Mouse (Mus musculus): ENCODE measurements around the gene Elovl7. TPM values are rescaled to one million over a fixed set of nuclear protein-coding genes. Genes with fewer than 3 reads are reported as not detected.

Elovl7 gene
- total RNA-seq (2021), result 1 to 10 TPM; 9.5 to 9.6 TPM

- peak; percentile 79 to 82 for DNase-seq (ENCODE audit: low spot score in 2 of 2)
Observed at GRCm38 (mm10) chr13:108214081-108214484, at the start of gene Elovl7. Elovl7 (plus strand) TSS chr13:108214404.

GRCm38 (mm10) chr13:108164621-108165020 is 49.6 kb upstream of the Elovl7 start:
- DNase-seq (ENCODE audit: low spot score in 2 of 2), result no peak
- intact Hi-C loops (cut with DNase I), result no loop called here

More at GRCm38 (mm10) chr13:108214081-108214484, at the start of gene Elovl7:
- intact Hi-C loops (cut with DNase I), result loop anchor here (1.0 kb wide), 1 partner anchor 102 kb away; the partner anchor contains the start of gene Depdc1b

- intact Hi-C loops (cut with DNase I), result no loop called here
- no peak for DNase-seq (ENCODE audit: low spot score in 2 of 2)
Observed at GRCm38 (mm10) chr13:108170002-108170401, 44.2 kb upstream of the Elovl7 start.

- intact Hi-C loops (cut with DNase I), result no loop called here
- no peak for DNase-seq (ENCODE audit: low spot score in 2 of 2)
Observed at GRCm38 (mm10) chr13:108170511-108170910, 43.7 kb upstream of the Elovl7 start.

DNA sequence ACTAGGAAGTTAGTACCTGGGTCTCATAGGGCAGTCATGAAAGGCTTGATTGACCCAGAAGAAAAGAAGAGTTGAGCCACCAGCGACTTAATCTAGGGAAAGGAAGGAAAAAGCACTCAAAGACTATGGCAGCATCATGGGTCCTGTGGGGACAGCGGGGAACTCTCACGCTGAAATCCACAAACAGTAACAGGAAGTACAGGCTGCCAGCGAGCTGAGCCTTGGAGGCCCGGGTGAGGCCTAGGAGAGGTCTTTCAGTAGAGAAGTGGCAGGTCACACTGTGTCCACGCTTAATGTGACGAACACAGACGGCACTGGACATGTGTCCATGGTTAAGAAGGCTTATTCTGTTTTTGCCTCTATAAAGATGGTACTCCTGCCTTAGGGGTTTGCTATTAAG is 34.6 kb upstream of the Elovl7 start:
- intact Hi-C loops (cut with DNase I), result no loop called here
- DNase-seq (ENCODE audit: low spot score in 2 of 2), result no peak

GRCm38 (mm10) chr13:108180821-108181220 is 33.4 kb upstream of the Elovl7 start:
- no peak for DNase-seq (ENCODE audit: low spot score in 2 of 2)
- intact Hi-C loops (cut with DNase I), result no loop called here

GRCm38 (mm10) chr13:108184743-108185255 is 29.4 kb upstream of the Elovl7 start:
- DNase-seq (ENCODE audit: low spot score in 2 of 2), result no peak
- intact Hi-C loops (cut with DNase I), result no loop called here

- DNase-seq (ENCODE audit: low spot score in 2 of 2), result no peak
- intact Hi-C loops (cut with DNase I), result no loop called here
Observed at GRCm38 (mm10) chr13:108185530-108185929, 28.7 kb upstream of the Elovl7 start.

DNA sequence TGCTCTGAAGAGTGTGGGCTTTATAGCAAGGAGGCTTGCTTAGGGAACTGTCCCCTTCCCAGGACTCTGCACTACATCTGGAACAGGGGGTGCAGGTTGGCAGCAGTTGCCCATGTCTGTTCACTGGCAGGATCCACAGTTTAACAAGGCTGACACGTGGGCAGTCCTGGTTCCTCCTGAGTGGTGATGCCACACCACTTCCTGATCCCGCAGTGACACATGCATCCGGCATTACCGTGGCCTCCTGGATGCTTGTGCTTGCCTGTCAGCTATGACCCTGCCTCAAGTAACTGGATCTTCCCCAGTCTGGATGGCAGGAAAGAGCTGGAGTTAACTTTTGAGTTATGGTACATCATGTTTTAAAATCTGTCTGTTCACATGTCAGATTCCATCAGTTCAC is 26.2 kb upstream of the Elovl7 start:
- DNase-seq (ENCODE audit: low spot score in 2 of 2), result no peak
- intact Hi-C loops (cut with DNase I), result no loop called here

DNA sequence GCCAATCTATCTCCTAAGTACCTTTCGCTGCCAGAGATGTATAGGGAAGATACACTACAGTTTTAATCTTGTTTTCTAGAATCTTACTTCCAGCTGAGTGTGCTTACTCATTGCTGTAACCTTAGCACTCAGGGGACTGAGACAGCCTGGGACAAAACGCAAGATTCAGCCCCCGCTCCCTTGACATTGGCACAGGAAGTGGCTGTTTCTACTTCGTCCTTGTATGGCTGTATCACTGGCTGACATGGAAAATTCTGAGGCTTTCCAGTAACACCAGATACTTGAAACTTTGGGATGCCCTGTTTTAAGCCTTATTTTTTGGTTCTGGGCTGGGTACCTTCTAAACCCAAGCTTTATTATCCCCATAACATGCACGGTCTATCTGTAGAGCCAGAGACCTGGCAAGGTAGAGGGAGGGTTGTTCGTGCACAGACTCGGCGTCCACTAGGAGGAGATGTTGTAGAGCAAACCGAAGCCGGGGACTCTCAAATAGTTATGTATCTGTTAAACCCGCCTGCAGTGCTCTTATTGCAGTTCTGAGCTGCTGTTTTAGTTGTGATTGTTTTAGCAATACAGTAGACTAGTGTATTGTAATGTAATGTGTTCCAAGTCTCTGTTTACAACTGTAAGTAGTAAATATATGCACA is 23.0 kb upstream of the Elovl7 start:
- intact Hi-C loops (cut with DNase I), result loop anchor here (1.0 to 5.0 kb wide), 2 partner anchors 138 to 1021 kb away; no protein-coding TSS in a partner anchor
- DNase-seq (ENCODE audit: low spot score in 2 of 2), result peak; percentile 55 to 68

DNA sequence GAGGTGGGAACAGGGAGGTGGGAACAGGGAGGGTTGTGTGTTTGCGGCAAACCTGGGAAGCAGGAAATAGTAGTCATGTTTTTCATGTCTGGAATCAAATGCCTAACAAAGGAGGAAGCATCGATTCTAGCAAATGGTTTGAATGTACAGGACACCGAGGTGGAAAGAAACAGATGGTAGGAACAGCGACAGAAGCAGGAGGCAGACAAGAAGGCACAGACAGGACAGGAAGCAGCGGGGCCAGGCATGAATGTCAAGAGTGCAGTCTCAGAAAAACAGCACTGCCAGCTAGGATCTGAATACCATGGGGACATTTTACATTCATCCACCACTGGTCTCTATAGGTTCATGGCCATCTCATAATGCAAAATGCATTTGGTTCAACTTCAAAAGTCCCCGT is 18.7 kb upstream of the Elovl7 start:
- intact Hi-C loops (cut with DNase I), result no loop called here

GRCm38 (mm10) chr13:108204857-108205256 is 9.3 kb upstream of the Elovl7 start:
- intact Hi-C loops (cut with DNase I), result no loop called here
- DNase-seq (ENCODE audit: low spot score in 2 of 2), result no peak

More for the DNA sequence above, 18.7 kb upstream of the Elovl7 start:
- DNase-seq (ENCODE audit: low spot score in 2 of 2), result no peak

GRCm38 (mm10) chr13:108207447-108207846 is 6.8 kb upstream of the Elovl7 start:
- no peak for DNase-seq (ENCODE audit: low spot score in 2 of 2)
- intact Hi-C loops (cut with DNase I), result no loop called here

- no peak for DNase-seq (ENCODE audit: low spot score in 2 of 2)
- intact Hi-C loops (cut with DNase I), result no loop called here
Observed at GRCm38 (mm10) chr13:108208090-108208489, 6.1 kb upstream of the Elovl7 start.

GRCm38 (mm10) chr13:108210960-108211359 is 3.2 kb upstream of the Elovl7 start:
- intact Hi-C loops (cut with DNase I), result no loop called here
- no peak for DNase-seq (ENCODE audit: low spot score in 2 of 2)

DNA sequence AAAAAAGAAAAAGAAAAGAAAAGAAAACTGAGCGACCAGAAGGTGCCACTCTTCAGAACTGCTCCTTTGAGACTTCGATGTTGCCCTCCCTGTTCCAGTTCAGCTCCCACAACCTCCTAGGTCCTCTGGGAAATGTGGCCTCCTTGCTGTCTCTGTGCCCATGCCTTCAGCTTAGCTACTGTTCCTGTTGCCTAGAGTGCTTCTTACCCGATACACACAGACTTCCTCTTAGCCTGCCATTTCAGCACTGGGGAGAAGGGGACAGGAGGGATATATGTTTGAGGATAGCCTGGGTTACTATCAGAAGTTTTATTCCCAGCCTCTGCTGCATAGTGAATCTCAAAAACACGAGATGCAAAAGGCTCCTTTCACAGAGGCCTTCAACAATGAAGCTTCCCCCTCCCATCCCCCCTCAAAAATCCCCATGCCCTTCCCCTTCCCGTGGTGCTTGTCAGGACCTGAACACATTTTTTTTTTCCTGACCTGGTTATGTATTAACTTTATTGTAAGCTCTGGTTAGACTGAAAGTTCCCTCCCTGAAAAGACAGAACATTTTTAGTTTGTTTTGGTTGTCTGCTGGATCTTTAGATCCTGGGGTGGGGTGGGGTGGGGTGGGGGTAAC is 1.7 kb upstream of the Elovl7 start:
- DNase-seq (ENCODE audit: low spot score in 2 of 2), result no peak
- intact Hi-C loops (cut with DNase I), result no loop called here

GRCm38 (mm10) chr13:108214485-108215107 is 392 bp downstream of the Elovl7 start:
- DNase-seq (ENCODE audit: low spot score in 2 of 2), result peak; percentile 22 to 25

DNA sequence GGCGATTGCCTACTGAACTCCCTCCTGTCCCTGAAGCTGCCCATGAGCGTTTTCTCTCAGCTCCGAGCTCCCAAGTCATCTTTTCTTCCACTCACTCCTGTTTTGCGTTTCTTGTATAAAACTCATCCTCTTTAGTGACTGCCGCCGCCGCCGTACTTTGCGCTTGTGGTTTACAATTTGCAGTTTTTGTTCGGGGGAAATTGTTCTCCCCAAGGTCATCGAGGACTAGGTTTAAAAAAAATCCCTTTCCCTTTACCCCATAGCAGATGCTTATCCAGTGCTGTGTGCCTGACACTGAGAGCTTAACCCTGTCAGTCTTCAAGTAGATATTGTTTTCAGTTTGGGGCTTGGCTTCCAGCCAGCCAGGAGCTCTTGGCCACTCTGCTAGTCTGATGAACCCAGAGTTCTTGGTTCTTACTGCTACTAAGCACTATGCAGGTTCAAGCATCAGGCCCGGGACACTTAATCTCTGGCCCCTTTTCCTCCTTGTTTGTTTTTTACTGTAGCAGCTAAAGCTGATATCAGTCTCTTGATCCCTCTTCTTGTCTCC is 1.1 kb downstream of the Elovl7 start:
- intact Hi-C loops (cut with DNase I), result no loop called here
- DNase-seq (ENCODE audit: low spot score in 2 of 2), result no peak

More at GRCm38 (mm10) chr13:108214485-108215107, 392 bp downstream of the Elovl7 start:
- intact Hi-C loops (cut with DNase I), result loop anchor here (1.0 kb wide), 1 partner anchor 102 kb away; the partner anchor contains the start of gene Depdc1b

DNA sequence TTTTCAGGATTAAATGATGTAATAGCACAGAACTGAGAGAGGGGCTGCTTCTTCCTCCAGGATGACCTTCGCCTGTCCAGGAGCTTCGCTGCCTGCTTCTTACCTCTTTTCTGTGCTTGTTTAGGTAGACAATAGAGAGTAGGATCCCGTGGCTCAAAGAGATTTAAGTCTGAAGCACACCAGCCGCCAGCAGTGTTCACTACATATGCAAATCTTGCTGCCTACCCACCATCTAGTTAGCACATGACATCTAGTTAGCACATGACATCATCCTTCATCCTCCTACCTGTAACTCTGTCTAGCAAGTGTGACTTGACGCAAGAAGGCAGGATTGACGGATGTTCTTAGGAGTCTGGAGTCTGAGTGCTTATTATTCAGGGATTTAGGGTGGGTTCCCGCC is 5.6 kb downstream of the Elovl7 start:
- no peak for DNase-seq (ENCODE audit: low spot score in 2 of 2)
- intact Hi-C loops (cut with DNase I), result no loop called here

GRCm38 (mm10) chr13:108229191-108229590 is 15.0 kb downstream of the Elovl7 start:
- intact Hi-C loops (cut with DNase I), result no loop called here
- DNase-seq (ENCODE audit: low spot score in 2 of 2), result no peak

All from left cerebral cortex, postnatal 25 days (tissue).